Mouse (Mus musculus) right cerebral cortex, postnatal 4 days (tissue): ENCODE data around the gene Lrsam1.

ENCODE experiments used
- DNase-seq: peaks from one replicate; pipeline ENCODE4 v3.0.0-alpha.2; 2022

The Lrsam1 gene

DNA sequence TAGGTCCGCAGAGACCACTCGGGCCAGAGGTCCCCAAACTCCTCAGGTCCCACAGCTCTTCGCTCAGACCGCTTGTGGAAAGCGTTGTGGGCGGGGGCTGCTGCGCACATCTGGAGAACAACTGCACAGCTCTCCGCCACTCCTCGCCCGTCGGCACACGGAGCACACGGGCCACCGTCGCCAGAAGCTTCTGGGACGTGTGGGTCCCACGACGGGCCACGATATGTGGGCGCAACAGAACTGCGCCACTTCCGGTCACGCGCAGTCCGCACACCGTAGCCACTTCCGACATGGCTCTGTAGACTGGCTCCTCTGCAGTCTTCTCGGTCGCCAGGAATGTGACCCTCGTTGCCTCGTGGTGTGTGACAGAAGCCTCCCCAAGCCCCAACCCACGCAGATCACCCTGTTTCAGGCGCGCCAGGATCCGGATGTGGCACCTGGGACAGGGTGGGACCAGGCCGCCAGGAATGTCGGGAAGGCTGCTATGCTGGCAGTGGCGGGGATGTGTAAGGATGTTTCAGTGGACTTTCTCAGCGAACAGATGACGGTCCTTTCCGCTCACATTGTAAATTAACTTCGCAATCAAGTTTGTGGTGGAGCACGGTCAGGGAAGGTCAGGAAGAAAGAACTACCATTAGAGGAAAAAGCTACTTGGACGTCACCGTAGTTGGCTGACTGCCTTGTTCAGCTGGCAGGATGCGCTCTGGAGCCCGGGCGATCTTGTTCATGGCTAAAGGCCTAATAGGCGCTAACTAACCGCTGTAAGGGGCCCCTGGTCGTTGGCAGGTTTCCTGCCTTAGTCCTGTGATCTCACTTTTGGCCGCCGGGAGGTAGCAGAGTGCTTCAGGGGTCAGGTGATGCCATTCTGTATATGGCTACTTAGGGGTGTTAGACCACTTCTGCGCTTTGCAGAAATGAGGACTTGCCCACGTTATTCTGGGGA is 5.5 kb upstream of the Lrsam1 start:
- peak; percentile 81 for DNase-seq

GRCm38 (mm10) chr2:32966184-32966688 is 4.8 kb upstream of the Lrsam1 start:
- no peak for DNase-seq

DNA sequence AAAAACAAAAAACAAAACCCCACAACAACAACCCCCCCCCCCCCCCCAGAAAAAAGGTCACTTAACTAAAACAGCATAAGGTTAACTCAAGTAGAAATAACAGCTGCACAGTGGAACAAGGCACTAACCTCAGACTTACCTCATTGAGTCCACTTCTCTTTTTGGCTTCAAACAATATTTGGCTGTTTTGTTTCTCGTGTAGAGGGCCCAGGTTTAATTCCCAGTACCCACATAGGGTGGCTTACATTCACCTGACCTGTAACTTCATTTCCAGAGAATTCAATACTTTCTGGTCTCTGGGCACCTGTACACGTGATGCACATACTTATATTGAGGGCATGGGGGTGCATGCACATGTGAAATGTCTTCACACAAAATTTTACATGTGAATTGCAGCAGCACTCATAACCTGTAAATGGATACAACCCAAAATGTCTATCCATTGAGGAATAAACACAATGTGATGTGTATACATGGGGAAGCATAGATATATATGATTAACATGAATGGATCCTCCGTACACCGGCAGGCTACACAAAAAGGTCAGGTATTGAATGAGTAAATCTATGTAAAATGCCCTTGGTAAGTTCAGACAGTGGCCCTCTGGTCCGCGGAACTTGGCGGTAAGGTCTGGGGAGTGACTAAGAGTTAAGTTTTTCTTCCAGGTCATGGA is 4.2 kb upstream of the Lrsam1 start:
- DNase-seq, result no peak

DNA sequence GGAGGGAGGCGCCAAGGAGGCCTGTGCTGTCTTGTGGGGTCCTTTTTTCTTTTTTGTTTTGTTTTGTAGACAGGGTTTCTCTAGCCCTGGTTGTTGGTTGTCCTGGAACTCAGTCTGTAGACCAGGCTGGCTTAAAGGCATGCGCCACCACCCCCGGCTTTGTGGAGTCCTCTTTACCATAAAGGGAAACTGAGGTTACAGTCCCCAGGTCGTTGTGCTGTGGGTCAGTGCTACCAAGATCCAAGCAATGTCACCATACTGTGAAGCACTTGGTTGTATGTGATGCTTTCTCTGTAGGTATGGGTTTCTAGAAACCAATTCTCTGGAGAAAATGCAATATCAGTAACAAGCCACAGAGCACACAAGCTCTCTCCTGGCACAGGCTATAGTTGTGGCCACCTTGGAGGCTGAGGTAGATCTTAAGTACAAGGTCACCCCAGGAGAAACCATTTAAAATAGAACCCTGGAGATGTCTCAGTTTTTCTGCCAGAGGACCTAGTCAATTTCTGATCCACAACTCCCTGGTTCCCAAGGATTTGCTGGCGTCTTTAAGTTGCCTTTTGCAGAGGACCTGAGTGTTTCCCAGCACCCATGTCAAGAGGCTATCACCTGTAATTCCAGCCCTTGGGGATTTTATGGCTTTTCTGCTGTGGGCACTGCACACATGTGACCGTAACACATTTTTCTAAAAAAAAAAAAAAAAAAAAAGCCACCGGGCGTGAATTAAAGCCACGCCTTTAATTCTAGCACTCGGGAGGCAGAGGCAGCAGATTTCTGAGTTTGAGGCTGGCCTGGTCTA is 3.4 kb upstream of the Lrsam1 start:
- no peak for DNase-seq

DNA sequence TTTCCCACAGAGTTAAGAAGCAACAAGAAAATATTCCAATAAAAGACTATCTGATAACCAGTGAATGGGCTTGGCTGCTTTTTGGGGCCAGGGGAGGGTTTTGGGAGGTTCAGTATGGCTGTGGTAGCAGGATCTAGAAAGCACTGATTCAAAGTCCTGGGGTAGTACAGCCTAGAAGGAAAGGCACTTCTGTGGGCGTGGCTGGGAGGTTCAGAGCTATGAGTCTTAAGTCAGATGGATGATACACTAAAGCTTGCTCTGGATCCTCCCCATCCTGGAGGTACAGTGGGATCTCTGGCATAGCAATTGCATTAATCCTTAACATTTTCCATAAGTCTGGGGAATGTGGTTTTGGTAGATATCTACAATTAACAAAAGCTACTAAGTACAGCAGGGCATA is 2.6 kb upstream of the Lrsam1 start:
- no peak for DNase-seq

DNA sequence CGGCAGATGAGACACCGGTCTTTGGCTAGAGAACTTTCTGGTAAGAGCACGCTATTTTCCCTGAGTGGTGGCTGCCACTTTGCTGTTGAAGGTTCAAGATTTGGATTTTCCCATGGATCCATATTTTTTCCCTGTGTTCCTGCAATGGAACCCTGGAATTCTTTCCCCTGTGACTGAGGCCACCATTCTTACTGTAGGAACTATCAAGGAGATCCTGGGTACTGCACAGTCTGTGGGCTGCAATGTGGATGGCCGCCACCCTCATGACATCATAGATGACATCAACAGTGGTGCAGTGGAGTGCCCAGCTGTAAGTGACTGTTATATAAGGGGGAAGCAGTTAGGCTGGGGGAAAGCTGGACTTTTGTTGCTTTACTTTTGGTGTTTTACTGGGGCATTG is 2.1 kb upstream of the Lrsam1 start:
- DNase-seq, result no peak

GRCm38 (mm10) chr2:32962875-32963220 is 1.4 kb upstream of the Lrsam1 start:
- DNase-seq, result no peak

DNA sequence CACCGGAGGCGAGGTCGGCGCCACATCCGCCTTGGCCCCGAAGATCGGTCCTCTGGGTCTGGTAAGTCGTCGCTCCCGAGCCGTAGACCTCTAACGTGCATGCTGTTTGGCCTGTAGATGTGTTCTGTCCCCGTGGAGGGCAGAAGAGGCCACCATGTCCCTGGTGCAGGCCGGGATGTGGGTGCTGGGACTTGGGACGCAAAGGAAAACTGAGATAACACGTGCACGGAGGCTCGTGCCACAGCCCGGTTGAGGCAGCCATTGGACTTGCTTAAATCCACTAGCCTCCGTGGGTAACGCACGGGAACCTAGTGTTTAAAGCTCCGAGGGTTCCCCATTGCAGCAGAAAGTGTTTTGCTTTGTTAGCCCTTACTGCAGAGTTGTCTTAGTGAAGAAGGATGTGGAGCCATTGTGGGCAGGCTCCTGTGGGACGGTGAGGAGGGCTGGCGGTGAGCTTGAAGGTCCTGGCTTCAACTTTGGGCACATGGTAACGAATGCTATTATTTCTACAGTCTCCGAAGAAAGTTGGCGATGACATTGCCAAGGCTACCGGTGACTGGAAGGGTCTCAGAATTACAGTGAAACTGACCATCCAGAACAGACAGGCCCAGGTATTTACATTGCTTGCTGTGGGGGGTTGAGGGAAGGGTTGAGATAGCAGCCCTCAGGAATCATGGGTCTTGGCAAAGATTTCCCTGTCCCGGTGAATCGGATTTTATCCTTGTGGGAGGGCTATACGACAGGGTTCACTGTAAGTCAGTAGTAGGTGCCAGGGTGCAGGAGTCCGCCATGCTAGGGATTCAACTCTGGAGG is 854 bp upstream of the Lrsam1 start:
- peak; percentile 37 for DNase-seq

GRCm38 (mm10) chr2:32960273-32960672 is 1.1 kb downstream of the Lrsam1 start:
- no peak for DNase-seq

- peak; percentile 35 for DNase-seq
Measured at GRCm38 (mm10) chr2:32957344-32957743, 4.1 kb downstream of the Lrsam1 start.

DNA sequence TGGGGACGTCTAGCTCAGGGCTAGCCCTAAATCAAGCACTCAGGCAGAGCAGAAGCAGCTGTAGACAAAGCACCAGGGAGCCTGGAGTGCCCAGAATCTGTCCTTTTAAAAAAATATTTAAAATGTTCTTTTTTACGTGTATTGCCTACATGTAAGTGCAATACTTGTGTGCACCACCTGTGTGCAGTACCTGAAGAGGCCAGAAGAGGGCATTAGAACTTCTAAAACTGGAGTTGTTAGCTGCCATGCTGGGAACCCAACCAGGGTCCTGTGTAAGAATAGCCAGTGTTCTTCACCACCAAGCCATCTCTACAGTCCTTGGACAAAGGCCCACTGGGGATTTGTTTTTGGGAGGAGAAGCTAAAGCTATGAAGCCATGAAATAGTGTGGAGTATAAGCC is 6.8 kb downstream of the Lrsam1 start:
- DNase-seq, result no peak

- DNase-seq, result no peak
Measured at GRCm38 (mm10) chr2:32947454-32947853, 14.0 kb downstream of the Lrsam1 start.

- DNase-seq, result no peak
Measured at GRCm38 (mm10) chr2:32940483-32940882, 20.9 kb downstream of the Lrsam1 start.

- DNase-seq, result peak; percentile 48
Measured at GRCm38 (mm10) chr2:32939418-32939817, 22.0 kb downstream of the Lrsam1 start.

GRCm38 (mm10) chr2:32938741-32939140 is 22.7 kb downstream of the Lrsam1 start:
- no peak for DNase-seq

DNA sequence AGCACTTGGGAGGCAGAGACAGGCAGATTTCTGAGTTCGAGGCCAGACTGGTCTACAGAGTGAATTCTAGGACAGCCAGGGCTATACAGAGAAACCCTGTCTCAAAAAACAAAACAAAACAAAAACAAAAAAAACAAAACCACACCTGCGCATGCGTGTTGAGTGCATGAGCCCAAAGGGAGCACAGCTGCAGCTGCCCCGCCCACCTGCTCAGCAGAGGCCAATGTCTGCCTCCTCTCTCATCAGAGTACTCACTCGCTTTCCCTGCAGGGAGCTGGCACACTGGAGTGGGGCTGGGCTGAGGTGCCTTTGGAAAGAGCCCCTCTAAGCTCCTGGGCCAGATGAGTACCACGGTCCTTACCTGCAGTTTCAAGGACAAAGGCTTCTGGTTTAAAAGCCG is 29.7 kb downstream of the Lrsam1 start:
- DNase-seq, result no peak

- no peak for DNase-seq
Measured at GRCm38 (mm10) chr2:32928947-32929829, 32.2 kb downstream of the Lrsam1 start.

DNA sequence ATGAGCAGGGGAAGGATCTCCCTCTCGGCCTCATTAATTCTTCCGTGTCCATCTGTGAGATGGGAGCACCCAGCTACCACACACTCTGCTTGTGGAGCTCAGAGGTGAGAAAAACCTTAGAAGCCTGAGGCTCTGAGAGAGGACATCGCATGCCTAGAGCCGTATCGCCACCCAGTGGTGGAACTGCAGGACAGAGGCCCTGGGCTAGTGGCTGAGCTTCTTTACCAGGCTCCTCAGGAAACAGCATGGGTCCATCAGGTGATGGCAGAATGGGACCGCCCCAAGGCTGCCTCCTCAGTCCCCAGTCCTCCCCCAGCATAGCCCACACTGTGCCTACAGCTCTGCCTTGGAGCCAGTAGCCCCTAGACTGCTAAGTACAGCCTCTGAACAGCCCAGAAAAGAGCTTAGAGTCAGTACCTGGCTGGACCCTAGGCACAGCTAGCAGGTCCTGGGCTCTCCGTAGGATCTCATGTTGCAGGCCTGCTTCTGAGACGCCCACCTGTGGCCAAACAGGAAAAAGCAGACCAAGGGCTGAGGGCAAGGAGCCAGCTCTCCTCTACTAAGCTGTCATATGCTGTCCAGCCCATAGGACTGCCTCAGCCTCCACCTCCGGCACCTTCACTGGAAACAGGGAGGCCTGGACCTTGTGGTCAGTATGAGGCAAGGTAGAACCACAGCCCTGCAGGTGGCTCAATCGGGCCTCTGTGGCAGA is 33.0 kb downstream of the Lrsam1 start:
- DNase-seq, result peak; percentile 77

- DNase-seq, result no peak
Measured at GRCm38 (mm10) chr2:32927624-32928234, 33.7 kb downstream of the Lrsam1 start.
